Comparison of ENCODE assay signal across 23 mouse cellular contexts in genomic region chr5:24038190-24038589, GRCm38 (mm10). TPM values are rescaled to one million over a fixed set of nuclear protein-coding genes. Genes with fewer than 3 reads are reported as not detected.
DNase-seq lines count a peak whose midpoint lies in the region; ATAC-seq and TF ChIP-seq lines count a peak whose summit lies in the region.
"Had no signal": no experiment of that assay in that cellular context is flagged by ENCODE, and none has a peak within 500 bp of the region (broad histone marks: within the 10 kb centered on the region; RNA-seq: fewer than 3 reads in every experiment).

No protein-coding gene starts in this region.

- 0 out of 2 replicates have a peak overlapping the region, but pooled peaks have one; percentile 18 for H3K9ac ChIP-seq in MEL (ENCODE audit: control insufficient read depth, low read depth, low read length, poor library complexity, severe bottlenecking)
- H3K9ac ChIP-seq: forebrain, embryonic 13.5 days; hindbrain, embryonic 13.5 days had no signal

- H3K27me3 ChIP-seq in MEL (ENCODE audit: control insufficient read depth in 1 of 2, insufficient read depth in 2 of 2, low read length in 2 of 2) = no peaks in the 10 kb centered on the region
- H3K27me3 ChIP-seq: forebrain, embryonic 13.5 days; hindbrain, embryonic 13.5 days; Patski had no signal

- peak in 1 of 2 experiments; percentile 40; a peak in 1 of 4 replicates for TF ChIP-seq EP300 in MEL (IDR thresholded peaks at IDR 0.05; ENCODE audit: low read depth in 1 of 2, low read length in 2 of 2)

- no peak for TF ChIP-seq RAD21 in MEL (IDR thresholded peaks at IDR 0.05; ENCODE audit: low read depth, low read length)

- no peaks in the 10 kb centered on the region for H3K9me3 ChIP-seq in MEL (replicated peaks; ENCODE audit: insufficient read depth, low read length)
- H3K9me3 ChIP-seq: forebrain, embryonic 10.5 days; forebrain, embryonic 13.5 days; hindbrain, embryonic 10.5 days; hindbrain, embryonic 13.5 days had no signal

- H3K27ac ChIP-seq in MEL (ENCODE audit: control insufficient read depth, low read depth, low read length) = peak overlapping the region; percentile 56; the same call in 1 of the 2 replicates
- peak overlapping the region; percentile 90 for H3K27ac ChIP-seq in macrophage
- H3K27ac ChIP-seq: forebrain, embryonic 10.5 days; forebrain, embryonic 13.5 days; hindbrain, embryonic 10.5 days; hindbrain, embryonic 13.5 days had no signal

- peak; percentile 79 for DNase-seq in heart, adult 11 months
- DNase-seq in heart, postnatal 10 days = no peak
- DNase-seq in MEL (ENCODE audit: low read depth, low spot score) = peak; percentile 69
- no peak for DNase-seq in embryo, embryonic 11 days
- DNase-seq: adrenal gland, postnatal 10 days; adrenal gland, postnatal 36 days; cerebellum, adult 11 months; cerebellum, adult 2 months; cerebellum, adult 9-11 months; cerebellum, postnatal 25 days; gastrocnemius, adult 2 months; gastrocnemius, postnatal 25 days; heart, postnatal 36 days had no signal

- H3K36me3 ChIP-seq in MEL (ENCODE audit: control insufficient read depth in 1 of 2, insufficient read depth in 2 of 2, low read length in 2 of 2) = peaks cover 0 to 17% of the 10 kb centered on the region in 2 experiments; a peak in 2 of 4 replicates
- no peaks in the 10 kb centered on the region for H3K36me3 ChIP-seq in macrophage (ENCODE audit: inconsistent target)
- H3K36me3 ChIP-seq: forebrain, embryonic 10.5 days; hindbrain, embryonic 10.5 days; hindbrain, embryonic 13.5 days had no signal

- TF ChIP-seq CTCF in MEL (IDR thresholded peaks at IDR 0.05 in 2 of 3, conservative IDR thresholded peaks at IDR 0.05 in 1 of 3; ENCODE audit: control insufficient read depth in 1 of 3, insufficient read depth in 1 of 3, low read depth in 2 of 3, low read length in 3 of 3, poor library complexity in 1 of 3, severe bottlenecking in 1 of 3) = no peak

- intact Hi-C loops in heart, postnatal 10 days (cut with DNase I) = no loop called here

- H3K79me2 ChIP-seq in MEL (ENCODE audit: control insufficient read depth, insufficient read depth, low read length, poor library complexity) (no peaks in the 10 kb centered on the region), macrophage (ENCODE audit: inconsistent target) (no peaks in the 10 kb centered on the region)

- ATAC-seq in monocyte, adult 5-6 weeks (replicated peaks; ENCODE audit: insufficient number of reproducible peaks, low FRiP score, low TSS enrichment, poor library complexity, severe bottlenecking) = peak; percentile 9
- ATAC-seq in frontal cortex, adult (ENCODE audit: low TSS enrichment) = no peak
- ATAC-seq: forebrain, embryonic 13.5 days; forebrain, embryonic 16.5 days; hindbrain, embryonic 16.5 days; Patski had no signal

- H3K4me3 ChIP-seq in MEL (ENCODE audit: control insufficient read depth in 1 of 2, insufficient read depth in 1 of 2, low read depth in 2 of 2, low read length in 2 of 2) = no peak overlapping the region
- H3K4me3 ChIP-seq in macrophage (ENCODE audit: inconsistent target) = no peak overlapping the region
- H3K4me3 ChIP-seq: forebrain, embryonic 10.5 days; forebrain, embryonic 13.5 days; gastrocnemius, adult 2 months; hindbrain, embryonic 10.5 days; hindbrain, embryonic 13.5 days had no signal

- TF ChIP-seq POLR2A in MEL (IDR thresholded peaks at IDR 0.05; ENCODE audit: control insufficient read depth in 1 of 2, insufficient read depth in 1 of 2, low read depth in 1 of 2, low read length in 2 of 2, poor library complexity in 1 of 2) = no peak

- 17% methylated on average over 1 of the region's 2 CpGs for WGBS in macrophage (ENCODE audit: missing documents)

- peaks cover 6 to 16% of the 10 kb centered on the region in 2 experiments for H3K4me1 ChIP-seq in MEL (ENCODE audit: control insufficient read depth in 1 of 2, insufficient read depth in 2 of 2, low read length in 2 of 2)
- H3K4me1 ChIP-seq: forebrain, embryonic 10.5 days; forebrain, embryonic 13.5 days; hindbrain, embryonic 10.5 days; hindbrain, embryonic 13.5 days had no signal

TF ChIP-seq in MEL, 35 proteins besides CTCF, POLR2A, EP300 and RAD21:
- TF ChIP-seq ETS1 (IDR thresholded peaks at IDR 0.05; ENCODE audit: low read depth, low read length) (0 out of 2 replicates have a peak, but pooled peaks have one; percentile 16), RCOR1 (IDR thresholded peaks at IDR 0.05; ENCODE audit: low read depth, low read length) (no peak), GATA1 (IDR thresholded peaks at IDR 0.05; ENCODE audit: low read depth, low read length) (0 out of 2 replicates have a peak, but pooled peaks have one; percentile 13), NRF1 (IDR thresholded peaks at IDR 0.05; ENCODE audit: insufficient read depth, low read depth, low read length, poor library complexity, severe bottlenecking) (no peak), ZNF384 (IDR thresholded peaks at IDR 0.05; ENCODE audit: low read depth, low read length) (peak; percentile 76), SIN3A (IDR thresholded peaks at IDR 0.05; ENCODE audit: low read length) (no peak)

RNA-seq across cellular contexts. Expression of gene Fam126a, which starts 7.7 kb away (rescaled TPM):
- 10 to 100 TPM; 57.8 to 70.4 TPM for total RNA-seq in heart, postnatal 10 days (2021)
- 30.0 and 30.4 TPM in 2 replicates for total RNA-seq in MEL (2012; rRNA removed)
- polyA plus RNA-seq in MEL (2012; ENCODE audit: insufficient read depth in 1 of 2, insufficient read length in 2 of 2, low read depth in 1 of 2, low replicate concordance in 2 of 2, missing spikeins in 1 of 2) (10 to 100 TPM; 34.7 to 51.1 TPM), macrophage (2018) (26.1 to 41.3 TPM (median 35.1 TPM) in 3 replicates)
- 100 to 1,000 TPM in 3 of 26 experiments, 10 to 100 TPM in 23; 13.2 to 140 (median 50.9) TPM for total RNA-seq in macrophage (2018; cell fraction: chromatin; rRNA removed)
- total RNA-seq in macrophage (2018; cell fraction: cytosol; rRNA removed) = 10 to 100 TPM; 13.6 to 67.0 (median 29.6) TPM
- total RNA-seq in macrophage (2018; cell fraction: nucleus; rRNA removed) = 100 to 1,000 TPM in 3 of 26 experiments, 10 to 100 TPM in 23; 18.0 to 115 (median 43.6) TPM
- 46.7 to 57.4 TPM (median 49.3 TPM) in 3 replicates for total RNA-seq in monocyte, adult 5-6 weeks (2017)

Comparison
In these comparisons a context has a peak if more than half of its experiments do, and no peak if none do; other contexts are left out.
1. DNase-seq: peak in heart, adult 11 months (single experiment) and MEL (single experiment); none in heart, postnatal 10 days (0 of 2) and embryo, embryonic 11 days (single experiment).